9 mouse cellular contexts compared by ENCODE assay signal in the genomic region with DNA sequence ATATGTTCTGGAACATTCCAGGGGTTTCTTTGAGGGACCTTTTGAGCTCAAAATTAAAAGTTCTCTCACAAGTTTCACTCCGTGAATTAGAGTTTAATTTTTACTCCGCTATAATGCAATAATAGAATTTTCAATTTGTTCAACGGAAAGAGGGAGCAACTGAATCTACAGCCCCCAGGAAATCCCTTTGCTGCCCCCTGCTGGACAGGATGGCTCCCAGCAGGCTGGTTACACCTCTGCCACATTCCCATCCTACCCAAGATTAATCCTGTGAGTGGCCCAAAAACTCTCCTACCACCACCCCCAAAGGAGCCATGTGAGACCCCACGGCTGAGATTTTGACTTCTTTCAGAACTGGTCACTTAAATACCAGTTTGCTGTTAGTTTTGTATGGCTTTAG.
DNase-seq lines count a peak whose midpoint lies in the region; ATAC-seq and TF ChIP-seq lines count a peak whose summit lies in the region.
"Had no signal": no experiment of that assay in that cellular context is flagged by ENCODE, and none has a peak within 500 bp of the region (broad histone marks: within the 10 kb centered on the region; RNA-seq: fewer than 3 reads in every experiment).

No protein-coding gene starts in this region.

- H3K4me1 ChIP-seq in kidney, adult 2 months (ENCODE audit: control insufficient read depth, insufficient read depth, low read length): no peaks in the 10 kb centered on the region
- H3K4me1 ChIP-seq in kidney, embryonic 14.5 days (ENCODE audit: control insufficient read depth, insufficient read depth, low read length): no peaks in the 10 kb centered on the region
- H3K4me1 ChIP-seq: liver, embryonic 15.5 days had no signal

- no peak for ATAC-seq in kidney, embryonic 14.5 days (ENCODE audit: low FRiP score, low TSS enrichment)

- no peaks in the 10 kb centered on the region for H3K27me3 ChIP-seq in kidney, adult 2 months (replicated peaks; ENCODE audit: control insufficient read depth, insufficient read depth, low read length)
- no peaks in the 10 kb centered on the region for H3K27me3 ChIP-seq in kidney, embryonic 14.5 days (ENCODE audit: control insufficient read depth, insufficient read depth, low read length)
- H3K27me3 ChIP-seq: liver, embryonic 15.5 days had no signal

- TF ChIP-seq CTCF in kidney, adult 2 months (conservative IDR thresholded peaks at IDR 0.05; ENCODE audit: insufficient read depth, insufficient read length, low read depth, low read length): peak; percentile 57

- no peak for TF ChIP-seq POLR2A in kidney, adult 2 months (IDR thresholded peaks at IDR 0.05; ENCODE audit: low read depth, low read length)

- 80% methylated on average over 4 of the region's 4 CpGs for WGBS in kidney, adult 2 months
- 86% methylated on average over 4 of the region's 4 CpGs for WGBS in kidney, embryonic 14.5 days

- no peak overlapping the region for H3K4me3 ChIP-seq in kidney, adult 2 months (ENCODE audit: insufficient read depth, low read depth, low read length)
- no peak overlapping the region for H3K4me3 ChIP-seq in kidney, embryonic 14.5 days (ENCODE audit: low read length)
- H3K4me3 ChIP-seq: liver, embryonic 15.5 days had no signal

- no peaks in the 10 kb centered on the region for H3K9me3 ChIP-seq in kidney, embryonic 14.5 days (ENCODE audit: control insufficient read depth, low read length)
- H3K9me3 ChIP-seq: liver, embryonic 15.5 days had no signal

- peak; percentile 33 to 41 for DNase-seq in adrenal gland, adult 18-20 months (ENCODE audit: low spot score in 2 of 2)
- DNase-seq in adrenal gland, adult 8-10 months: no peak
- peak; percentile 33 for DNase-seq in kidney, adult 2 months
- DNase-seq in CD4-positive helper T cell, adult 2 months (ENCODE audit: low read depth, low spot score): peak; percentile 22
- DNase-seq in c-Kit-negative CD71-positive TER-119-positive erythroid progenitor cells, embryonic 14.5 days (ENCODE audit: low read depth, low spot score): peak; percentile 16
- peak; percentile 24 to 26 for DNase-seq in lung, adult 18-20 months
- peak; percentile 56 for DNase-seq in thymus, postnatal 36 days

- no peak overlapping the region for H3K9ac ChIP-seq in kidney, embryonic 14.5 days (ENCODE audit: low read depth, low read length)
- H3K9ac ChIP-seq: liver, embryonic 15.5 days had no signal

- no peak overlapping the region for H3K4me2 ChIP-seq in kidney, embryonic 14.5 days (replicated peaks; ENCODE audit: low read depth, low read length)
- H3K4me2 ChIP-seq: liver, embryonic 15.5 days had no signal

- no peak overlapping the region for H3K27ac ChIP-seq in kidney, adult 2 months (ENCODE audit: insufficient read depth, low read depth, low read length)
- no peak overlapping the region for H3K27ac ChIP-seq in kidney, embryonic 14.5 days (ENCODE audit: low read depth, low read length)
- H3K27ac ChIP-seq: liver, embryonic 15.5 days had no signal

- H3K36me3 ChIP-seq in kidney, adult 2 months (ENCODE audit: control insufficient read depth, insufficient read depth, low read length): no peaks in the 10 kb centered on the region
- peaks cover 5% of the 10 kb centered on the region; the same call in 1 of the 2 replicates for H3K36me3 ChIP-seq in kidney, embryonic 14.5 days (ENCODE audit: control insufficient read depth, insufficient read depth, low read length)
- H3K36me3 ChIP-seq: liver, embryonic 15.5 days had no signal
